Mouse (Mus musculus): ENCODE measurements at regions not wholly inside any gene's neighbourhood (a gene's known extent, or its start where the extent isn't known, plus 50 kb on each side); places are given as distances from the start of the nearest gene placed in this dataset.

DNA sequence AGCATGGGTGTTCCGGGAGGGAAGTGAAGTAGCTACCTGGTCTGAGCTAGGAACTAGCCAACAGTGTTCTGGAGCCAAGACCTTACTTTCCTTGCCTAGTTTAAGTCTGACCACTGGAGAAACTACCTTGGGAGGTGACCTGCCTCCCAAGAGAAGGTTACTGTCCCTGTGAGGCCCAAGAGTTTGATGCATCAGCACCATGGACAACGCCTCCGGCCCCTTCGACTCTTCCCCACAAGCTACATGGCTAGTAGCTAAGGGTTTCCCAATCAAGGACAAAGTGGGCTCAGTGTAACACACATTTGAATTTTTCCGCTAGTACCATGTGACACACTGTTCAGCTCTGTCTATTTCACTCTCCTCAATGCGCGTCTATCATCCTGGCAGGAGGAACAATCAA is 171.7 kb upstream of the Zdhhc25 start:
- ATAC-seq (replicated peaks; ENCODE audit: low FRiP score, low TSS enrichment, poor library complexity, severe bottlenecking), result no peak

DNA sequence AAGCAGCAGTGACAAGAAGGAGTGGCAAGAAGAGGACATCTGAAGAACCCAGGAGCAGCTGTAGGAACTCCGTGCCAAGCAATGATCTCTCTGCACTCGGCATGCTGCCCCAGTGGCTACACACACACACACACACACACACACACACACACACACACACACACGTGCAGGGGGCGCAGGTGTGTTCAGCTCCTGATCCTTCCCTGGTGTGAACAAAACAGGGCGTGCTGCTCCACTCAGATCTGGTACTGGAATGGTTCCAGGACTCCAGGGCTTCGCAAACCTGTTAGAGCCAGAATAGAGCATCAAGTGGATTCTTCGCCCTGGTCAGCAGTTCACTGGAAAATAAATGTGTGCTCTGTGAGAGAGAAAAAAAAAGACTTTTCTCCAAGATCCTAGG is 169.2 kb upstream of the Zdhhc25 start:
- no peak for ATAC-seq (replicated peaks; ENCODE audit: low FRiP score, low TSS enrichment, poor library complexity, severe bottlenecking)

DNA sequence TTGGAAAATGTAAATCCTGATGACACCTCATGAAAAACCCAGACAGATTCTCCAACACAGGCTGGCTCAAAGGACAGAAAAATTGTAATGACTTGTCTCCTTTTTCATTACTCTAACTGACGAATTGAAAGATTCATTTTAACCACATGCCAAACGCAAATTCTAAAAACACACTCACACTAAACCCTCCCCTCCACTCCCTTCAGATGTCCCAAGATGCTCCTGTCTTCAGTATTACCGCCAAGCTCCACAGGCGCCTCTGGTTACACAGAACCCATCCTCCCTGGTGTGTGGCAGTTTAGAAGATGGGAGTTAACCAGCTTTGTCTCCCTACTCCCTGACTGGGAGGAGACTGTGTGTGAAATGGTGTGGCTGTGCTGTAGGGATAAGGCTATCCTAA is 151.8 kb upstream of the Zdhhc25 start:
- no peak for ATAC-seq (replicated peaks; ENCODE audit: low FRiP score, low TSS enrichment, poor library complexity, severe bottlenecking)

DNA sequence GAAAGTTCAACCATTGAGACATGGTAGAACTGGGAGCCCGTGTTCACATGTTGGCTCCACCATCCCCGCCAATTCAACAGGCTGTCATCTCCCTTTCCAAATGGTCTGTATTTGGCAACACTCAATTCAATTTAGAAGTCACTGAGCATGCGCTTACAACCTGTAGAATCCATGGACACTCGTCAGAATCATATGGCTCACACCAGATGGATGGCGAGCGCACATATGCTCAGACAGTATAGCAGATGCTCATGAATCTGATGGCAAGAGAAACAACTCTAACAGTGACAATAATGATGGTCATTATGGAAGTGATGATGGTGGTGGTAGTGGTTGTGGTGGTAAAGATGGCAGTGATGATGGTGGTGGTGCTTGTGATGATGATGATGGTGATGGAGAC is 148.9 kb upstream of the Zdhhc25 start:
- no peak for ATAC-seq (replicated peaks; ENCODE audit: low FRiP score, low TSS enrichment, poor library complexity, severe bottlenecking)

DNA sequence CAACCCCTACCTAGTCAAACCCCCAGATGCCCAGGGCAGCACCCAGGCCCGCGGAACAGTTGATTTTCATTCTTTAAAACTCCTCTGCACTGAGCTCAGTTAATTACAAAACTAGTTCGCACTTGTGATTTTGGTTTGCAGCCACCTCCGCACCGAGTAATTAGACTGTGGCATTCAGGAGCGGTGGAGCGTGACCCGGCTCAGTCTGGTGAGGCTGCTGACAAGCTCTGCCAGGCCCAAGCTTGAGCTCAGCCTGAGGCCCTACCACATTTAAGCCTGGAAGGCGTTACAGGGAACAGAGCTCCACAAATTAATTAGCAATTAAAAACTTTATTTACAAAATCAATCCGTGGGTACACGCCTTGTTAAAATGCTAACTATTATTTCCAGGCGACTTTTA is 132.0 kb upstream of the Zdhhc25 start:
- ATAC-seq (replicated peaks; ENCODE audit: low FRiP score, low TSS enrichment, poor library complexity, severe bottlenecking), result no peak

DNA sequence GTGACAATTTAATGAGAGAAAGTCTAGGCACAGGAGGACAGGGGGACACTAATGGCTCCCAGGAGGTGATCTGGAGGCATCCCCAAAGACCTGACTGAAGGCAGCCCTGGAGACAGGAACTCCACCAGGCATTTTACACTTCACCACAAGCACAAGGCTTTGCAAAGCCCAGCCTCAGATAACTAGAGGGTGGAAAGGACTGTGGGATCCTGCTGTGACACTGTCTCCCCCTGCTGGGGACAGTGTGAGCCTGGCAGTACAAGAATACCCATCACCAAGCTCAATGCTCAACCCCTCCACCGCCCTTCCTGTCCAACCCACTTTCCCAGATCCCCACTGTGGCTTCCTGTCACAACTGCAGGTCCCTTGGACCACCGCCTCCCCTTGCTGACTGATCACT is 131.3 kb upstream of the Zdhhc25 start:
- no peak for ATAC-seq (replicated peaks; ENCODE audit: low FRiP score, low TSS enrichment, poor library complexity, severe bottlenecking)

DNA sequence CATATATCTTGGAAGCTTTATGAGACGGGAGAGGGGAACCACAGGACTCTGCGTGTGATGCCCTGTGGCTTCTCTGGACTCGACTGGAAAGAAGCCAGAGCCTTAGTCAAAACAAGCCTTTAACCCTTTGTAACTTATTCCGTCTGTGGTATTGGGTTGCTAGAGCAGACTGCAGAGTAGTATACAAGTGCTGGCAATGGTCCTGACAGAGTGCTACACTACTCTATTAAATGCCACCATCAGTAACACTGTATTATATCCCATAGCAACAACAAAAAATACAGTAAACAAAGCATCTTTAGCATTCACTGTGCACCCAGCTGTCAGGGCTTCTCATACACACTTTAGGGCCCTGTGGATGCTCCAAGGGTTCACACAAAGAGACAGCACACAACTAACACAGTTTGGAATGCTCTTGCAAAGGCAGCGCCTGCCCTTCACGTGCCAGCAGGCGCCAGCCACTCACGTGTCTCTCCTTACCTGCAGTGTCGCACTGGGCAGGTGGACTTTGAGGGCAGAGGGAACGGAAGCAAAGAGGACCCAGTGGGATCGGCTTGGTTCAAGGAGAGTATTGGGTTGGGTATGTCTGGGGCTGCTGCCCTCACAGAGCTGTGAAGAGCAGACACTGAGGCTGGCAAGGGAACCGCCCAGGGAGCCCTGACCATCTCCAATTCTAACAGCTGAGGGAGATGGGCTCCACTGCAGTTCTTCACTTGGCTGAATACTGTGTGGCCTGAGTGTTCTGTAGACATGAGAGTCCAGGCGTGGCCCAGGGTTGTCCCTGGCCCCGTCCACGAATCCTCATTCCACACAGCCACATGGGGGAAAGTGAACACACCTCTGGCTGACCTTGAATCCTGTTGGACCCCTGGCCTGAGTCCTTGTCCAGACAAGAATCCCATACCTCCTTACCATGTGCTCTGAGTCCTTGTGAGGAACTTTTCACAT is 130.3 kb upstream of the Zdhhc25 start:
- ATAC-seq (replicated peaks; ENCODE audit: low FRiP score, low TSS enrichment, poor library complexity, severe bottlenecking), result no peak

DNA sequence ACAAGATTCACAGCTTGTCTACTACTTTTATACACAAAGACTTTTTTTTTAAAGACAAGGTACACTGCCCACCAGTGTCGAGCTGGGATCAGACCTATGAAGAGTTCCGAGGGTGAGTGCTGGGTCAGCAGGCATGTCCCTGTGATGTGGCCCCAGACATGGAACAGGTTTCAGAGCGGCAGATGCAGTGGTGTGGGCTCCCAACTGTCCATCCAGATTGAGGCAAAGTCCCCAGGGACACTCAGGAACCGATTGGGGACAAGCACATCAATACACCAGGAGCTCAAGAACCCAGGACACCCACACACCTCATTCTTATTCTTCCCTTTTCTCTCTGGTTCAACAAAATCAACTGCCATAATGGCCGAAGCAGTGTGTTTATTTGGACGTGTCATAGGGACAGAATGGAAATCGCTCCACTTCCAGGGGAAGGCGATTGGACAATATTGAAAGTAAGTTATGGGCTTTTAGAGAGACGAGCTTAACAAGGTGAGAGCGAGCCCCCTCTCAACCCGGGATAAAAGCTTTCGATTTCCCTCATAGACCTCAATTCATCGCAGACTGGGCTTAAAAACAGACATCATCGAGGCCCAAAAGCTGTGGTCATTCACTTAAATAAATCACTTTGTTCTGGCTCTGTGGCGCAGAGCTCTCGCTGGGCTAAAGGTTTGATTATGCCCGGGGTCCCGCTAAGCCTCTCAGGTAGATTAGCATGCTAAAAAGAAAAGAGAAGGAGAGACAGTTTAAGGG is 127.6 kb upstream of the Zdhhc25 start:
- no peak for ATAC-seq (replicated peaks; ENCODE audit: low FRiP score, low TSS enrichment, poor library complexity, severe bottlenecking)

DNA sequence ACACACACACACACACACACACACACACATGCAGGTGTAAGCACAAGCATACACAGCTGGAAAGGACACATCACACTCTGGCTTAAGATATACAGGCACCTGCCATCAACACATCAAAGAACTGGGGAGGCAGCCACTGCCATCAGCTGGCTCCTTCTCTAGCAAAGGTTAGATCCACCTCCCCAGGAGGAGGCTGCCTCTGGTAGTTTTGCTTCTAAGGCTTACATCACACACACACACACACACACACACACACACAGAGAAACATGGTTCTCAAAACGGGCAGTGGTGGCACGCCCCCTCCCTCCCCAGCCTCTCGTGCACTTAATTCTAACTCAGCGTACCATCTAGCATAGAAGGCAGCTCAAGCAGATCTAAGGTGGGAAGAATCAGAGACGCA is 126.9 kb upstream of the Zdhhc25 start:
- ATAC-seq (replicated peaks; ENCODE audit: low FRiP score, low TSS enrichment, poor library complexity, severe bottlenecking), result no peak

DNA sequence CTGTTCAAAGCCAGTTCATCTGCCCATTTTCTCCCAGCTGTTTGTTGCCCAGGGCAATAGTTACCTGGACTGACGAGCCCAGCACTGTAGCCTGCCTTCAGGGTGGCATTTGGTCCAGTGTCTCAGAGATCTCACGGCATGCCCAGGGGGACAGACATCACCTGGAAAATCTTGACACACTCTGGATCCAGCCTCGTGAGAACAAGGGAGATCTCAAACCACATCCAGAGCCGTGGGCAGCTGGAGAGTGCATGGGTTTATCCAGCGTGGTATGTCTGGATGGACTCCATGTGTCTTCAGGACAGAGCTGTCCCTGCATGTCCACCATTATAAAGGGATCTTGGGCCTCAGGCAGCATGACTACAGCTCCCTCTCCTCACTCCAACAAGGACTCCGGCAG is 116.6 kb upstream of the Zdhhc25 start:
- ATAC-seq (replicated peaks; ENCODE audit: low FRiP score, low TSS enrichment, poor library complexity, severe bottlenecking), result no peak

DNA sequence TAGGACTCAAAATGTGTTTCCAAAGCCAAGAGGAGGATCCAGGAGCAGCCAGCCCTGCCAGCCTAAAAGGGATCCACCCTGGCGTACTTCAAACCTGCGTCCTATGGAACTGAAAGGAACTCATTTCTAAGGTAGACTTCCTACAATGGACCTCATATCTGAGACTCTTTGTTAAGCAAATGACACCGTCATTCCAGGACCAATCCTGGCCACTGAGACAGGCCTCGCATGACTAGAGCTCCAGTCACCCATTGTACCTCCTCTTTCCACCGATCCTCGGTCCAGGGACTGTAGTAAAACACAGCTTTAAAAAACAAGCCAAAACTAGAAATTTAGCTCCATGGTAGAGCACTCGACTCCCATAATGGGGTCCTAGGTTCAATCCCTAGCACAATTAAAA is 110.4 kb upstream of the Zdhhc25 start:
- ATAC-seq (replicated peaks; ENCODE audit: low FRiP score, low TSS enrichment, poor library complexity, severe bottlenecking), result no peak

DNA sequence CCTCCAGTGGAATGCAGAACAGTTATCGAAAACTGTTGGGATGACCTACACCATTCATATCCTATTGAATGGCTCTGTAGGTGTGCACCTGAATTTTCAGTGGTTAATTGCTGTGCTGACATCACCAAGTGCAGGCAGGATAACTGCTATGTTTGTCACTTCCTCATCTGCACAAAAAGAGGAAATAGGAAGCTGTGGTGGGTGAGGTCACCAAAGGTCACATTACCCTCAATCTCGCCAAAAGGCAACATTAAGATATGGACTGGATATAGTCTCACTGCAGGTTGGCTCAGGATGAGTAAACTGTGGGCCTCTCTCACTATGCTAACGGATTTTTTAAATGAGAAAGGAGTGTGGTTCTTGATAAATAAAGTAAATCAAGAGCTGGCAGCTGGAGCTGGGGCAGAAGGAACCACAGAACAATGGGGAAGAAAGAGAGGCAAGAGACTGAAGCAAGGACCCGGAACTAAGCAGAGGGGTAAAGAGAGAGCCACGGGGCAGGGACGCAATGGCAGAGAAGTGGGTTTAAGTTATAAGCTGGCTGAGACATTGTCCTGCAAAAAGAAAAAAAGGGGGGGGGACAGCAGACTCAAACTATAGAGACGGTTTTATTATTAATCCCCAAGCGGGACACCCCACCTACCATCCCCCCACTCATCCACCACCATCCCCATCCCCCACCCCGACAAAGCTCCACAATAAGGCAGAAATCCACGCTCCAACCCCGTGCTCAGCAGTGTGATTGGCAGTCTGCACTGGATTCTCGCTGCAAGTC is 109.6 kb upstream of the Zdhhc25 start:
- ATAC-seq (replicated peaks; ENCODE audit: low FRiP score, low TSS enrichment, poor library complexity, severe bottlenecking), result no peak

DNA sequence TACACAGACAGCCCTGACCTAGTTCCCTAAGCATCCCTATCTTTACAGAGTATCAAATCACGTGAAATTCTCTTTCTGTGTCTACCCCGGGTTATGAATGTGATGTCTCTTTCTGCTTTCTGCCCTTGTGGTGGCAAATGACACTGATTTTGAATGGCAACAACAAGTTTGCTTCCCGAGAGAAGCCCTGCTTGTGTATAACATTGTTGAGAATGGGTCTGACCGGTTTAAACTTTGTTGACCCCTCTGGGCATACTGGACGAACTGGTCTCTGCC is 109.1 kb upstream of the Zdhhc25 start:
- no peak for ATAC-seq (replicated peaks; ENCODE audit: low FRiP score, low TSS enrichment, poor library complexity, severe bottlenecking)

DNA sequence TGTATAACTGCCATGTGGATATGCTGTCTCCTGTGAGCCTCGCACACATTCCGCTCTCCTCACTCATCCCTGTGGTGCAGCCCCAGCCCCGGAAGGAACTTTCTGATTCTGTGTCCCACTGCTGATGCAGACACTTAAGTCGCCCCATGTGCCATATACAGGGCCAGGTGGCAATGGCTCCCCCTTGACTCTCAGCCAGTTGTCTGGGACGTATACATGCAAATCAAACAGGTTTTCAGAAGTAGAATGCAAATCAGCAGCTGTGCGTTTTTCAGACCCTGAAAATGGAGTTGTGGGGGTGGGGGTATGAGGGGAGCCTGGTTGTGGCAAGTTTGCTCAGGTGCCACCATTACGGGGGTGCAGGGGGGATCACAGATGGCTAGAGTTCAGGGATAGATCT is 102.1 kb upstream of the Zdhhc25 start:
- ATAC-seq (replicated peaks; ENCODE audit: low FRiP score, low TSS enrichment, poor library complexity, severe bottlenecking), result no peak

DNA sequence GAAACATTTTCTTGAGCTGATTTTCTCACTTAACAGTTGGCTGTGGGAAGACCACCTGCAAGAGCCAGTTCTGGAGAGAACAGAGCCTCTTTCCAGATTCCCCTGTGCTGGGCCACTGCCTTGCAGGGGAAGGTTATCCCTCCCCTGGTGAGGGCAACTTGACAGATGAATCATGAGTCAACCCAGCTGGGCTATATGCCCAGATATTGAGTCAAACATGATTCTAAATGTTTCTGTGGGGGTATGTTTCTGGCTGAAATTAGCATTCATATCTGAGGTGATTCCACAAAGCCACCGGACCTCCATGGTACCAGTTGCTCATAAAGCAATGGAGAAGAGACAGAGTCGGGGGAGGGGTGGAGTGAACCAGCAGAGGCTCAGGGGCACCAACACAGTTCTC is 97.8 kb upstream of the Zdhhc25 start:
- ATAC-seq (replicated peaks; ENCODE audit: low FRiP score, low TSS enrichment, poor library complexity, severe bottlenecking), result no peak

DNA sequence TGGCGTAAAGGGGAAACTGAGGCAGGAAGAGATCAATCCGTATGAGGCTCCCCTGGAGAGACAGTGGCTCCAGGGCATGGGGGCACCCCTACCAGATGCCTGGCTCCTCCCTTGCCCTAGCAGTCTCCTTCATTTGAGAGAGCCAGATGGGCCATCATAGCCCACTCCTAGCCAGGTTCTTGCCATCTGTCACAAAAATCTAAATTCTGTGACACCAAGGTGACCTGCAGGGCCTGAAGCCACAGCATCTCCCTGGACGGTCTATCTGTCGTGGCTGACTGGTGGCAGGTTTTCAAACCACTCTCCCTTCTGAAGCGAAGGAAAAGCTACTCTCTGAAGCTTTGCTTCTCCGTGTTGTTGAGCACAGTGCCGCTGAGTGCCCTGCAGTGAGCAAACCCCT is 96.2 kb upstream of the Zdhhc25 start:
- no peak for ATAC-seq (replicated peaks; ENCODE audit: low FRiP score, low TSS enrichment, poor library complexity, severe bottlenecking)

DNA sequence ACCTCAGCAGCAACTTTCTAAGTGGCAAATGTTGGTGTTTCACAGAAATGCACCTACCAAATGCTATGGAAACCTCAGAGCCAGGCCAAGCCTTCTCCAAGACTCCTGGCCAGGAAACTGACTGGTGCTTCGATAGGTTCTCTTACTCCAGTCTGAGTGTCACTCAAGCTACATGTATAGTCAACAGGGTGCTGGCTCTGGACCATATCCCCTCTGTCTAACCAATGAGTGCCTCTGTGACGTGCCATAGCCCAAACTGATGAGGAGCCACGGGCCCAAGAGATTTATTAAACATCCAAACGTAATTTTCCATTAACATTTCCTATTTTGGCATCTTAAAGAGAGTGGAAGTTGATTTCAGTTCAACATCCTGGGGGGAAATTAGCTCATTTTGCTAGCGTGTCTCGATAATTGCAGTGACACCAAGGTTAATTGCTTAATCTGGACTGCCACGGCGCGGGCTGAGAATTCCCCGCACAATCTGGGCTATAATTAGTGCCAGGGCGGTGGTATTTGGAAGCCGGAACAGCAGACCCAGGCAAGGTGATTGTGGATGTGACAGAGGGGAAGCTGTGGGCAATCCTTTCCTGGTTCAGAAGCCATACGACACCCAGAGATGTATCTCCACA is 94.5 kb upstream of the Zdhhc25 start:
- no peak for ATAC-seq (replicated peaks; ENCODE audit: low FRiP score, low TSS enrichment, poor library complexity, severe bottlenecking)

DNA sequence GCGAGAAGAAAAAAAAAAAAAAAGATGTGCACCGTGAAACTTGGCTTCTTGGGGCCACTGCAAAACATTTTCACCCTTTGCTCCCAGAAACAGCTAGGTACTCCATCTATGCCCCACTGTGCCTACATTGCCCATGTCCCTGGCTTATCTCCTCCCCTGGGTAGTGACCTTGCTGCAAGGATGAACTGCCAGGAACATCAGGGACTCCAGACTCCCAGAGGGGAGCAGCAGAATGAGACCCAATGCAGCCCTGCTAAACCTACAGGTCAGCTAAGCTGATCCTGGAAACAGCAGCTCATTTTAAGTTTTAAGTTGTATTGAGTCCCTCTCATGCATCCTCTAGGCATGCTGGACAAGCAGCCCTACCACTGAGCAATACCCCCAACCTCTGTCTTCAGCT is 92.2 kb upstream of the Zdhhc25 start:
- ATAC-seq (replicated peaks; ENCODE audit: low FRiP score, low TSS enrichment, poor library complexity, severe bottlenecking), result no peak

DNA sequence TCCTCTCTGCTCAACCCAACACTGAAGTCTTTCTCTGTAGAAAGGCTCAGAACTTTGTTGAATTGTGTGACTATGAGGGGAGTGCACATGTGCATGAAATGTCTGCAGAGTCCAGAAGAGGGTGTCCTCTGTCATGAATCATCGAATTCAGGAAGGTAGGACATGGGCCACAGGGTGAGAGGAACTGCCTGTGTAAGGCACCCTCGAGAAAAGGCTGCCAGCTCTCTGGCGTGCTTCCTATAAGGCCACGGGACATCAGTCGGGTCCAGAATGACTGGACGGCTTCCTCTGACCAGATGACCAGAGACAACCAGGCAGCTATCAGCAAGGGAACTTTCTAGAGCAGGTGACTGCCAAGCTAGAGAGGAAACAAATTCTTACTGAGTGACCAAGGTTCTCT is 91.1 kb upstream of the Zdhhc25 start:
- no peak for ATAC-seq (replicated peaks; ENCODE audit: low FRiP score, low TSS enrichment, poor library complexity, severe bottlenecking)

DNA sequence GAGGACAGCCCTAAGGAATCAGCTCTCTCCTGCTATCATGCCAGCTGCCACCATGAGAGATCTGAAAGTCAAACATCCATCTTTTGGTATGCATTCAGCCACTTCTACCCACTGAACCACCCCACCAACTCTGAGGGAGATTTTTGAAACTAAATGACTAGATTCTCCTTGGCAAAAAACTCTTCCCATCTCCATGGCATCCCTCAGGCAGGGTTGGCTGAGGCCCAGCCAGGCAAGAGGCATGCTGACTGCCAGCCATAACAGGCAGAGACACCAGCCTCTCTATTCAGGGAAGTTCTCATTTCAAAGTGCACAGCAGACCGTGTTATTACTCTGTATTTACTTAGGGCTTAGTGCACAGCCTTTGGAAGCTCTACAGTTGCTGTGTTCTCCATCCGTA is 90.5 kb upstream of the Zdhhc25 start:
- no peak for ATAC-seq (replicated peaks; ENCODE audit: low FRiP score, low TSS enrichment, poor library complexity, severe bottlenecking)

All from megakaryocyte-erythroid progenitor cell, adult 5-6 weeks (primary cell).